Comparison of ENCODE assay signal across 17 mouse cellular contexts in the genomic region with DNA sequence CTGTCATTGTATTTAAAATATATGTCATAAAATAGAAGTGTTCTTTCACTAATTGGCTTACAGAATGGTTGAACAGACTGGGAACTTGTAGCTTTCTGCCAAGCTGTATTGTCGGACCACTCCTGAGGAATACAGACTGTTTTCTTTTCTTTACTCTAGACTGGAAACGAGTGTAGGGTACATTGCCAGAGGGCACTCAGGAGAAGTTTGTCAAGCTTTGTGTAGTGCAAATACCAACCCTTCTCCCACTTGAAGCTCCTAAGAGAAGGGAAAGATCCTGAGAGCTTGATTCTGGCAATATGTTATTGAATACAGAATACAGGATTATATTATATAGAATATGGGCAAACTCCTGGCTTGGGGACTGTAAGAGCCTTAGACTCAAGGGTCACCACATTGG.
"Had no signal": no experiment of that assay in that cellular context is flagged by ENCODE, and none has a peak within 500 bp of the region (broad histone marks: within the 10 kb centered on the region; RNA-seq: fewer than 3 reads in every experiment).

No protein-coding gene starts in this region.

- H3K4me3 ChIP-seq: liver, embryonic 12.5 days; lung, embryonic 15.5 days; midbrain, embryonic 10.5 days; myocyte; neural tube, embryonic 13.5 days; neural tube, embryonic 15.5 days had no signal

- H3K36me3 ChIP-seq: liver, embryonic 12.5 days; lung, embryonic 15.5 days; midbrain, embryonic 10.5 days; neural tube, embryonic 13.5 days; neural tube, embryonic 15.5 days had no signal

- H3K27ac ChIP-seq: liver, embryonic 12.5 days; liver, embryonic 14.5 days; lung, embryonic 15.5 days; midbrain, embryonic 10.5 days; neural tube, embryonic 13.5 days; neural tube, embryonic 15.5 days had no signal

- H3K9me3 ChIP-seq: liver, embryonic 12.5 days; lung, embryonic 15.5 days; midbrain, embryonic 10.5 days; neural tube, embryonic 13.5 days; neural tube, embryonic 15.5 days had no signal

- DNase-seq: lung, postnatal 14 days; midbrain, embryonic 14.5 days; right cerebral cortex, adult 18-20 months; right cerebral cortex, postnatal 25 days; right cerebral cortex, postnatal 4 days; spleen, adult 18-20 months; thymus, adult 18-20 months; thymus, postnatal 14 days; thymus, postnatal 36 days had no signal

- ATAC-seq: midbrain, embryonic 16.5 days had no signal

- H3K4me2 ChIP-seq: liver, embryonic 12.5 days; lung, embryonic 15.5 days; neural tube, embryonic 13.5 days; neural tube, embryonic 15.5 days had no signal

- H3K9ac ChIP-seq: liver, embryonic 12.5 days; liver, embryonic 14.5 days; lung, embryonic 15.5 days; neural tube, embryonic 13.5 days; neural tube, embryonic 15.5 days had no signal

- H3K4me1 ChIP-seq: midbrain, embryonic 10.5 days; neural tube, embryonic 13.5 days; neural tube, embryonic 15.5 days had no signal

- H3K27me3 ChIP-seq: liver, embryonic 12.5 days; lung, embryonic 15.5 days; neural tube, embryonic 13.5 days; neural tube, embryonic 15.5 days had no signal
